Comparison of ENCODE assay signal across 8 mouse cellular contexts in genomic region chr4:149710510-149710909, GRCm38 (mm10). TPM values are rescaled to one million over a fixed set of nuclear protein-coding genes. Genes with fewer than 3 reads are reported as not detected.
DNase-seq lines count a peak whose midpoint lies in the region; ATAC-seq and TF ChIP-seq lines count a peak whose summit lies in the region.

No protein-coding gene starts in this region.

- DNase-seq in testis, postnatal 10 days (ENCODE audit: low spot score) = no peak
- peak; percentile 61 for DNase-seq in adrenal gland, postnatal 10 days
- peak; percentile 57 for DNase-seq in forelimb bud, embryonic 11.5 days (ENCODE audit: low read depth, low spot score)
- no peak for DNase-seq in intestine, embryonic 14.5 days (ENCODE audit: low spot score)
- peak; percentile 93 for DNase-seq in naive thymus-derived CD4-positive, alpha-beta T cell, adult 2 months (ENCODE audit: low read depth)
- peak; percentile 67 to 80 for DNase-seq in thymus, postnatal 36 days

- no peaks in the 10 kb centered on the region for H3K27me3 ChIP-seq in testis, adult 2 months (ENCODE audit: control insufficient read depth, insufficient read depth, low read length)
- H3K27me3 ChIP-seq in intestine, embryonic 14.5 days (replicated peaks; ENCODE audit: control insufficient read depth, insufficient read depth, low read length) = no peaks in the 10 kb centered on the region
- no peaks in the 10 kb centered on the region for H3K27me3 ChIP-seq in liver, embryonic 12.5 days (replicated peaks)

- H3K36me3 ChIP-seq in testis, adult 2 months (ENCODE audit: control insufficient read depth, insufficient read depth, low read length) = no peaks in the 10 kb centered on the region
- peaks cover 7% of the 10 kb centered on the region for H3K36me3 ChIP-seq in intestine, embryonic 14.5 days (ENCODE audit: control insufficient read depth, insufficient read depth, low read length)
- H3K36me3 ChIP-seq in liver, embryonic 12.5 days = peaks cover 10% of the 10 kb centered on the region

- H3K4me1 ChIP-seq in testis, adult 2 months (ENCODE audit: control insufficient read depth, insufficient read depth, low read length) = no peaks in the 10 kb centered on the region
- H3K4me1 ChIP-seq in intestine, embryonic 14.5 days (replicated peaks; ENCODE audit: control insufficient read depth, insufficient read depth, low read length) = no peaks in the 10 kb centered on the region
- H3K4me1 ChIP-seq in liver, embryonic 12.5 days = peaks cover 5% of the 10 kb centered on the region; the same call in 1 of the 2 replicates

- WGBS in intestine, embryonic 14.5 days = 22% methylated on average over 5 of the region's 5 CpGs
- WGBS in liver, embryonic 12.5 days (ENCODE audit: insufficient replicate concordance) = 15% methylated on average over 5 of the region's 5 CpGs

- peak; percentile 57; the same call in 1 of the 2 replicates for TF ChIP-seq CTCF in testis, adult 2 months (IDR thresholded peaks at IDR 0.05; ENCODE audit: control insufficient read depth, insufficient read depth, insufficient replicate concordance, low read depth, low read length)

- no peak overlapping the region for H3K27ac ChIP-seq in testis, adult 2 months (ENCODE audit: control insufficient read depth, insufficient read depth, low read depth, low read length)
- no peak overlapping the region for H3K27ac ChIP-seq in intestine, embryonic 14.5 days (ENCODE audit: low read depth)
- no peak overlapping the region for H3K27ac ChIP-seq in liver, embryonic 12.5 days

- H3K9me3 ChIP-seq in intestine, embryonic 14.5 days (ENCODE audit: control insufficient read depth, low read length) = no peaks in the 10 kb centered on the region
- no peaks in the 10 kb centered on the region for H3K9me3 ChIP-seq in liver, embryonic 12.5 days (replicated peaks)

- no peak overlapping the region for H3K4me3 ChIP-seq in testis, adult 2 months (ENCODE audit: control insufficient read depth, low read depth, low read length)
- no peak overlapping the region for H3K4me3 ChIP-seq in intestine, embryonic 14.5 days (ENCODE audit: low read depth, low read length)
- H3K4me3 ChIP-seq in liver, embryonic 12.5 days = no peak overlapping the region

- no peak for TF ChIP-seq POLR2A in testis, adult 2 months (IDR thresholded peaks at IDR 0.05; ENCODE audit: control insufficient read depth, low read depth, low read length)

- peak; percentile 33; the same call in 1 of the 2 replicates for ATAC-seq in intestine, embryonic 14.5 days (replicated peaks; ENCODE audit: low FRiP score, low TSS enrichment, low read depth)
- ATAC-seq in liver, embryonic 12.5 days = peak; percentile 74

- no peak overlapping the region for H3K4me2 ChIP-seq in intestine, embryonic 14.5 days (ENCODE audit: low read length)
- H3K4me2 ChIP-seq in liver, embryonic 12.5 days = no peak overlapping the region

- H3K9ac ChIP-seq in intestine, embryonic 14.5 days (ENCODE audit: low read length) = no peak overlapping the region
- H3K9ac ChIP-seq in liver, embryonic 12.5 days = no peak overlapping the region

RNA-seq across cellular contexts. Expression of gene Pik3cd, which starts 8.1 kb away (rescaled TPM):
- polyA plus RNA-seq in testis, adult 2 months (2012; rRNA removed) = 27.7 and 28.5 TPM in 2 replicates
- total RNA-seq in adrenal gland, postnatal 10 days (2021) = 10 to 100 TPM in 1 of 2 experiments, 1 to 10 TPM in 1; 7.5 to 12.1 TPM
- polyA plus RNA-seq in intestine, embryonic 14.5 days (2014; fragmentation: Nextera tagmentation; extraction: Ambion mirVana) = 5.2 and 5.8 TPM in 2 replicates
- 7.6 and 8.9 TPM in 2 replicates for polyA plus RNA-seq in liver, embryonic 12.5 days (2016; fragmentation: Nextera tagmentation; extraction: Ambion mirVana)

RNA-seq across cellular contexts. Expression of gene Tmem201, which starts 27.3 kb away (rescaled TPM):
- polyA plus RNA-seq in testis, adult 2 months (2012; rRNA removed) = 15.7 and 15.8 TPM in 2 replicates
- 10 to 100 TPM; 35.0 to 43.6 TPM for total RNA-seq in adrenal gland, postnatal 10 days (2021)
- 22.2 and 22.9 TPM in 2 replicates for polyA plus RNA-seq in intestine, embryonic 14.5 days (2014; fragmentation: Nextera tagmentation; extraction: Ambion mirVana)
- 12.8 and 13.8 TPM in 2 replicates for polyA plus RNA-seq in liver, embryonic 12.5 days (2016; fragmentation: Nextera tagmentation; extraction: Ambion mirVana)

Comparison
In these comparisons a context has a peak if more than half of its experiments do, and no peak if none do; other contexts are left out.
1. DNase-seq: peak in adrenal gland, postnatal 10 days (single experiment), forelimb bud, embryonic 11.5 days (single experiment), naive thymus-derived CD4-positive, alpha-beta T cell, adult 2 months (single experiment) and thymus, postnatal 36 days (2 of 2); none in testis, postnatal 10 days (single experiment) and intestine, embryonic 14.5 days (single experiment).